Mouse (Mus musculus): Measurements from ENCODE around the gene Tgfb3.

Tgfb3 gene

GRCm38 (mm10) chr12:86078553-86079201 is at the start of gene Tgfb3:
Gene Tgfb3 (minus strand): TSS chr12:86079041.
- peak; percentile 78 for DNase-seq (ENCODE audit: low read depth)

- no peak for DNase-seq (ENCODE audit: low read depth)
Observed at GRCm38 (mm10) chr12:86128122-86128521, 49.3 kb upstream of the Tgfb3 start.

GRCm38 (mm10) chr12:86124016-86124415 is 45.2 kb upstream of the Tgfb3 start:
- DNase-seq (ENCODE audit: low read depth), result no peak

GRCm38 (mm10) chr12:86116295-86116835 is 37.5 kb upstream of the Tgfb3 start:
- DNase-seq (ENCODE audit: low read depth), result no peak

GRCm38 (mm10) chr12:86110637-86111036 is 31.8 kb upstream of the Tgfb3 start:
- DNase-seq (ENCODE audit: low read depth), result no peak

GRCm38 (mm10) chr12:86109531-86109930 is 30.7 kb upstream of the Tgfb3 start:
- no peak for DNase-seq (ENCODE audit: low read depth)

- DNase-seq (ENCODE audit: low read depth), result no peak
Observed at GRCm38 (mm10) chr12:86107645-86108044, 28.8 kb upstream of the Tgfb3 start.

- DNase-seq (ENCODE audit: low read depth), result no peak
Observed at GRCm38 (mm10) chr12:86106086-86106485, 27.2 kb upstream of the Tgfb3 start.

GRCm38 (mm10) chr12:86105546-86105945 is 26.7 kb upstream of the Tgfb3 start:
- no peak for DNase-seq (ENCODE audit: low read depth)

- DNase-seq (ENCODE audit: low read depth), result no peak
Observed at GRCm38 (mm10) chr12:86104297-86104696, 25.5 kb upstream of the Tgfb3 start.

GRCm38 (mm10) chr12:86103852-86104251 is 25.0 kb upstream of the Tgfb3 start:
- DNase-seq (ENCODE audit: low read depth), result no peak

- no peak for DNase-seq (ENCODE audit: low read depth)
Observed at GRCm38 (mm10) chr12:86103391-86103790, 24.6 kb upstream of the Tgfb3 start.

- DNase-seq (ENCODE audit: low read depth), result no peak
Observed at GRCm38 (mm10) chr12:86102686-86103085, 23.8 kb upstream of the Tgfb3 start.

GRCm38 (mm10) chr12:86100711-86101110 is 21.9 kb upstream of the Tgfb3 start:
- DNase-seq (ENCODE audit: low read depth), result no peak

GRCm38 (mm10) chr12:86097781-86098180 is 18.9 kb upstream of the Tgfb3 start:
- DNase-seq (ENCODE audit: low read depth), result no peak

GRCm38 (mm10) chr12:86095806-86096205 is 17.0 kb upstream of the Tgfb3 start:
- DNase-seq (ENCODE audit: low read depth), result no peak

- no peak for DNase-seq (ENCODE audit: low read depth)
Observed at GRCm38 (mm10) chr12:86094075-86094474, 15.2 kb upstream of the Tgfb3 start.

GRCm38 (mm10) chr12:86091601-86092132 is 12.8 kb upstream of the Tgfb3 start:
- no peak for DNase-seq (ENCODE audit: low read depth)

GRCm38 (mm10) chr12:86090764-86091163 is 11.9 kb upstream of the Tgfb3 start:
- DNase-seq (ENCODE audit: low read depth), result no peak

- no peak for DNase-seq (ENCODE audit: low read depth)
Observed at GRCm38 (mm10) chr12:86088042-86088441, 9.2 kb upstream of the Tgfb3 start.

GRCm38 (mm10) chr12:86086550-86086949 is 7.7 kb upstream of the Tgfb3 start:
- DNase-seq (ENCODE audit: low read depth), result no peak

GRCm38 (mm10) chr12:86085873-86086272 is 7.0 kb upstream of the Tgfb3 start:
- no peak for DNase-seq (ENCODE audit: low read depth)

GRCm38 (mm10) chr12:86082481-86083012 is 3.7 kb upstream of the Tgfb3 start, which contains the start of gene Ift43:
Gene Ift43 (plus strand): TSS chr12:86082541.
- peak; percentile 73 for DNase-seq (ENCODE audit: low read depth)
